Mouse (Mus musculus) ES-Bruce4 (cell line): ENCODE data around the gene Ntrk1.

Experiments used
- CTCF ChIP-seq: IDR thresholded peaks from one replicate; pipeline ENCODE4 v1.8.1; 2011; ENCODE audit warnings: low read depth, low read length
- POLR2A ChIP-seq: IDR thresholded peaks from one replicate; pipeline ENCODE4 v1.8.1; 2011; ENCODE audit warnings: low read length; ENCODE audit not compliant: insufficient read depth

GRCm38 (mm10) chr3:87812413-87812812 lies 17.5 kb upstream of the Ntrk1 start:
- no peak for TF ChIP-seq POLR2A
- no peak for TF ChIP-seq CTCF
